Mouse (Mus musculus): ENCODE data around the gene Umps.

DNA sequence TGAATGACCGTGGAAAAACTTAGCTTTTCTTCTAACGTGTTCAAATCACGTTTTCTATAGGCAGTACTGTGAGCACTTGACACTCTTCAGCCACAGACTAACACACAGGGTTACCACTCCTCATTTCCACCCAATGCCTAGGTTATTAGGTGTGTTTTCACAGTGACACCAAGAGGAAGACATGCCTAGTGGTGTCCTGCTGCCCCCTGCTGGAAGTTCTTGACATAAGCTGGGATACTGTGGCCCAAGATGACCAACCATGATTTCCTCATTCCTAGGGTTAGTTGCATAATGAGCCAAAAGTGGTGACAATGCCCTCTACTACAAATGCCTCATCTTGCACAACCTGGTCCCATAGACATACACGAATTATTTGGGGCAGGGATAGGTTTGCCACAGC is 16.0 kb downstream of the Umps start:
- TF ChIP-seq CTCF (IDR thresholded peaks at IDR 0.05; ENCODE audit: control insufficient read depth, insufficient read depth, low read length) (peak; percentile 92), POLR2A (IDR thresholded peaks at IDR 0.05; ENCODE audit: borderline replicate concordance, control insufficient read depth, low read depth, low read length) (no peak)
